Mouse (Mus musculus) lung, embryonic 14.5 days (tissue): ENCODE measurements around the gene Elmod3. TPM values are rescaled to one million over a fixed set of nuclear protein-coding genes. Genes with fewer than 3 reads are reported as not detected.
"Not testable (repeated sequence)": the region's sequence is repeated elsewhere in the genome, so short reads cannot be mapped to it uniquely, and the experiment has no call there.

ENCODE experiments used
- ATAC-seq: fragments of 200-750 bp; cut with Nextera tagmentation; 2 replicates; pipeline ENCODE4 v1.8.0; 2017; ENCODE audit warnings: mild to moderate bottlenecking, moderate TSS enrichment, moderate library complexity; ENCODE audit not compliant: insufficient read depth
- DNase-seq: peaks from one replicate; pipeline ENCODE4 v3.0.0-alpha.2; 2015
- H3K27ac ChIP-seq: fragments of 300-500 bp; sonication (generic); 2 replicates; pipeline ENCODE4 v1.5.1; 2014; ENCODE audit warnings: low read depth, mild to moderate bottlenecking, moderate library complexity
- H3K27me3 ChIP-seq: fragments of 300-500 bp; sonication (generic); 2 replicates; pipeline ENCODE4 v1.6.1; 2014; ENCODE audit warnings: low read length, control low read depth; ENCODE audit not compliant: insufficient read depth
- H3K36me3 ChIP-seq: fragments of 300-500 bp; sonication (generic); 2 replicates; pipeline ENCODE4 v1.6.1; 2014; ENCODE audit warnings: control low read depth; ENCODE audit not compliant: insufficient read depth
- H3K4me1 ChIP-seq: fragments of 300-500 bp; sonication (generic); 2 replicates; pipeline ENCODE4 v1.6.1; 2014; ENCODE audit warnings: antibody characterized with exemption, control low read depth; ENCODE audit not compliant: insufficient read depth
- H3K4me2 ChIP-seq: fragments of 300-500 bp; sonication (generic); 2 replicates; pipeline ENCODE4 v1.6.1; 2014; ENCODE audit warnings: mild to moderate bottlenecking
- H3K4me3 ChIP-seq: fragments of 300-500 bp; sonication (generic); 2 replicates; pipeline ENCODE4 v1.5.1; 2014; ENCODE audit warnings: low read depth, low read length
- H3K9ac ChIP-seq: fragments of 300-500 bp; sonication (generic); 2 replicates; pipeline ENCODE4 v1.6.1; 2014
- H3K9me3 ChIP-seq: fragments of 300-500 bp; sonication (generic); 2 replicates; pipeline ENCODE4 v1.6.1; 2016; ENCODE audit warnings: low read depth, low read length, control low read depth
- CTCF ChIP-seq: IDR thresholded peaks from 2 replicates; pipeline ENCODE4 v1.5.1; 2016; ENCODE audit warnings: antibody characterized with exemption, low read depth
- WGBS: fragments of 180-500 bp; shearing (Covaris S2); extraction: QIAGEN DNeasy Blood & Tissue Kit; methylation state at CpG from one replicate; pipeline ENCODE4 v1.1.7; 2014; 5-methylcytosine and 5-hydroxymethylcytosine counted together
- polyA plus RNA-seq: library from polyadenylated mRNA; unstranded; fragments of >200 nt; fragmentation: Nextera tagmentation; extraction: Ambion mirVana; gene quantifications from 2 replicates; pipeline ENCODE4 v1.2.1, GENCODE M21; 2014

Gene Elmod3
- polyA plus RNA-seq, 1 experiment from 2014 or later = 16.2 TPM

DNA sequence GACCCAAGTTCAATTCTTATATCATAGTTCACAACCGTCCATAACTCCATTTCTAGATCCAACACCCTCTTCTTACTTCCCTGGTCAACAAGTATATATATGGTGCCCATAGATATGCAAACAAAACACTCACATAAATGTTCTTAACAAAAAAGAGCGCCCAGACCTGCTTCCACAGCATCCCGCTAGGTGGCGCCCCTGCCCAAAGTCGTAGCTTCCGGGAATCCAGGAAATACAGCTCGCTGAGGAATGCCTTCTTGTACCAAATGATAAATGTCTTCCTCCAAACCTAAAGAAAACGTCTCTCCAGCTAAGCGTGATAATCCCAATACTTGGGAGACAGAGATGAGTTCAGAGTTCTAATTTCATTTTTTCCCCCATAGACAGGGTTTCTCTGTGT lies 63.0 kb downstream of the Elmod3 start:
- WGBS = 1% methylated on average over 9 of the region's 9 CpGs
- ATAC-seq = no peak
- Histone ChIP-seq H3K9me3 (no peaks in the 10 kb centered on the region), H3K4me1 (no peaks in the 10 kb centered on the region; the same call in 1 of the 2 replicates), H3K36me3 (no peaks in the 10 kb centered on the region), H3K4me3 (no peak overlapping the region), H3K4me2 (peak overlapping the region; percentile 46), H3K9ac (no peak overlapping the region), H3K27ac (no peak overlapping the region), H3K27me3 (no peaks in the 10 kb centered on the region)
- TF ChIP-seq CTCF = peak; percentile 90
- DNase-seq = peak; percentile 93

DNA sequence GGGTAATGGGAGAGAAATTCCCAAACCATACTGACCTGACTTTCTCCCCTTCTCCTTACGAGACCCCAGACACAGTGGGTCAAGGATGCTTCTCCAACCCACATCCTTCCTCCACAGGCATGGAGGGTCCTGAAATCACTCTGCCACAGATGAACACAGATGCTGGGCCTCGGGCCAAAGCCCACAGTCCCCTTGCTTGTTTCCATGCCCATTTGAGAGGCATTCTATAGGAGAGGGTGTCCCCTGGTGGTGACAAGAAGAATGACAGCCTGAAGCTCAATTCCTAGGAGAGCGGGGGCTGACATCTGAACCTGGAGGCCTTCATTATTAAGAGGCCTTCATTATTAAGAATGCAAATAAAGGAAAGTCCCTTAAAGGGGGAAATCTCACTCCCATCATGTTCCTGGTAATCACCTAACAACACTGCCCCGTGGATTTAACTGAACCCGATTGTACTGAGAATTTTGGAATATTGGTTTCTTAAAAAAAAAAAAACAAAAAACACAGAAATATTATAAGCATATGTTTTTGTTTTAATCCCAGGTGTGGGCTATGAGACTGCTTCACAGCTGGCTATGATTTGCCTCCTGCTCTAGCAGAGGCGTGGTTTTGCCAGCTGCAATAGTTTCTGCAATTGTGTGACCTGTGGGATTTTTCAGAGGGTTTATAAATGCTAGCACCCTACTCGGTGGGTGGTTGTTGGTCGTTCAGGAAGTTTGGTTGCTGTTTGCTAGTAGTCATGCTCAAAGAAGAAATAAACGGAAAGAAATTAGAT lies 64.0 kb downstream of the Elmod3 start:
- no peak overlapping the region for H3K4me2 ChIP-seq
- no peaks in the 10 kb centered on the region for H3K36me3 ChIP-seq
- H3K4me3 ChIP-seq = no peak overlapping the region
- no peaks in the 10 kb centered on the region for H3K9me3 ChIP-seq
- peak; percentile 100 for TF ChIP-seq CTCF
- ATAC-seq = peak; percentile 68
- DNase-seq = peak; percentile 93
- no peaks in the 10 kb centered on the region for H3K27me3 ChIP-seq
- no peaks in the 10 kb centered on the region; the same call in 1 of the 2 replicates for H3K4me1 ChIP-seq
- WGBS = 36% methylated on average over 9 of the region's 9 CpGs
- H3K27ac ChIP-seq = no peak overlapping the region
- H3K9ac ChIP-seq = no peak overlapping the region

DNA sequence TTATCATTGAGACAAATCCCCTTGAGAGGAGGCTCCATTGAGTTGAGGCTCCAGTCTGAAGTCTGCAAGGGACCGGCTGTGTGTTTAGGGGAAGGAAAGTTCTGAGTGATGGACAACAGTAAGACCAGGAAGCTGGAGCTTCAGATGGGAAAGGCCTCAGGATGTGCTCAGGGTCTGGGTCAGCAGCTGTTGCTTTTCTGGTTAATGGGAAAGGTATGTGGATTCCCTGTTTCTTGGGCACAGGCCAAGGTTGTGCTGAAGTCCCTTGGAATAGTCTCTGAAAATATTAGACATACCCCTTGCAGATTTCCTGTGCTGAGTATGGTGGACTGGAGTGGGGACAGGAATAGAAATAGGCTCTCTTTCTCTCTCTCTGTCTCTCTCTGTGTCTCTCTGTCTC lies 64.7 kb downstream of the Elmod3 start:
- not testable (repeated sequence) for H3K27ac ChIP-seq, H3K4me2 ChIP-seq

GRCm38 (mm10) chr6:72532580-72532979 lies 65.6 kb downstream of the Elmod3 start:
- H3K9me3 ChIP-seq = no peaks in the 10 kb centered on the region
- H3K4me1 ChIP-seq = no peaks in the 10 kb centered on the region
- H3K4me2 ChIP-seq = no peak overlapping the region
- no peaks in the 10 kb centered on the region for H3K36me3 ChIP-seq
- ATAC-seq (no peak), DNase-seq (no peak)
- no peak overlapping the region for H3K27ac ChIP-seq
- no peaks in the 10 kb centered on the region for H3K27me3 ChIP-seq
- WGBS = 76% methylated on average over 4 of the region's 4 CpGs
- H3K4me3 ChIP-seq = no peak overlapping the region
- no peak for TF ChIP-seq CTCF
- no peak overlapping the region for H3K9ac ChIP-seq

More for the DNA sequence above, 64.7 kb downstream of the Elmod3 start:
- not testable (repeated sequence) for H3K27me3 ChIP-seq, H3K4me3 ChIP-seq, H3K9ac ChIP-seq, H3K9me3 ChIP-seq, H3K4me1 ChIP-seq, H3K36me3 ChIP-seq
- peak; percentile 39 for ATAC-seq
- DNase-seq = peak; percentile 42
- WGBS = 11% methylated on average over 1 of the region's 1 CpGs

- Histone ChIP-seq H3K27me3 (no peaks in the 10 kb centered on the region), H3K4me1 (no peaks in the 10 kb centered on the region), H3K9me3 (no peaks in the 10 kb centered on the region), H3K36me3 (no peaks in the 10 kb centered on the region), H3K4me2 (no peak overlapping the region), H3K27ac (no peak overlapping the region), H3K4me3 (no peak overlapping the region), H3K9ac (no peak overlapping the region)
- WGBS = 81% methylated on average over 10 of the region's 10 CpGs
- TF ChIP-seq CTCF = no peak
- ATAC-seq (no peak), DNase-seq (no peak)
Observed at GRCm38 (mm10) chr6:72528410-72529151, 69.6 kb downstream of the Elmod3 start.

DNA sequence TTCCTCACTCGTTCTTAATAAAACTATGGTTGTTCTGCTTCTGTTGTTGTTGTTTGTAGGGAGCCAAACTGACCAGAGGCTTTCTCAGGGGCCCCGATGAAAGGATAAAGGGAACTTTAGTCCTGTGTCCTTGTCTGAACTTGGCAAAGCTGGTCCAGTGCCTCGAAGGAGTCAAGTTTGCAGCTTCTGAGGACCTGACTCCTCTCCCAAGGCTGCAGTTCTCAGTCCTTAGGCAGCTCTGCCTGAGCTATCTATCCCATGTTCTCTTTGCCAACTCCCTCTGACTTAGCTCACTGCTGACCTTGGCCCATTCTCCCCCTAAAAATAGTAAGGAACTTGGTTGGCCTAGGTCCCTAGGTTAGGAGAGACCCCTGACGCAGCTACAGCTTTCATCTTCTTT lies 71.1 kb downstream of the Elmod3 start:
- DNase-seq (no peak), ATAC-seq (no peak)
- Histone ChIP-seq H3K9ac (no peak overlapping the region), H3K36me3 (no peaks in the 10 kb centered on the region), H3K27me3 (no peaks in the 10 kb centered on the region), H3K4me1 (no peaks in the 10 kb centered on the region), H3K4me2 (no peak overlapping the region), H3K9me3 (no peaks in the 10 kb centered on the region), H3K4me3 (no peak overlapping the region), H3K27ac (no peak overlapping the region)
- WGBS = 78% methylated on average over 4 of the region's 4 CpGs
- TF ChIP-seq CTCF = no peak

GRCm38 (mm10) chr6:72524160-72524559 lies 74.1 kb downstream of the Elmod3 start:
- Histone ChIP-seq H3K4me3 (no peak overlapping the region), H3K27ac (no peak overlapping the region), H3K27me3 (no peaks in the 10 kb centered on the region), H3K36me3 (no peaks in the 10 kb centered on the region), H3K9me3 (no peaks in the 10 kb centered on the region), H3K4me2 (no peak overlapping the region), H3K9ac (no peak overlapping the region), H3K4me1 (peaks cover 5% of the 10 kb centered on the region)
- no peak for TF ChIP-seq CTCF
- WGBS = 77% methylated on average over 2 of the region's 2 CpGs
- ATAC-seq = no peak
- DNase-seq = no peak
